Mouse (Mus musculus): ENCODE results near the gene Gm11020.

Gm11020 gene

GRCm38 (mm10) chr8:104342426-104342825 lies 21.1 kb downstream of the Gm11020 start:
- DNase-seq, result no peak

- DNase-seq, result peak; percentile 80 to 88
These were observed 22.6 kb downstream of the Gm11020 start for GRCm38 (mm10) chr8:104343957-104344356.

GRCm38 (mm10) chr8:104344622-104345021 lies 23.3 kb downstream of the Gm11020 start:
- DNase-seq, result no peak

- DNase-seq, result no peak
These were observed 25.3 kb downstream of the Gm11020 start for GRCm38 (mm10) chr8:104346706-104347105.

- DNase-seq, result no peak
These were observed 27.6 kb downstream of the Gm11020 start for GRCm38 (mm10) chr8:104348971-104349370.

DNA sequence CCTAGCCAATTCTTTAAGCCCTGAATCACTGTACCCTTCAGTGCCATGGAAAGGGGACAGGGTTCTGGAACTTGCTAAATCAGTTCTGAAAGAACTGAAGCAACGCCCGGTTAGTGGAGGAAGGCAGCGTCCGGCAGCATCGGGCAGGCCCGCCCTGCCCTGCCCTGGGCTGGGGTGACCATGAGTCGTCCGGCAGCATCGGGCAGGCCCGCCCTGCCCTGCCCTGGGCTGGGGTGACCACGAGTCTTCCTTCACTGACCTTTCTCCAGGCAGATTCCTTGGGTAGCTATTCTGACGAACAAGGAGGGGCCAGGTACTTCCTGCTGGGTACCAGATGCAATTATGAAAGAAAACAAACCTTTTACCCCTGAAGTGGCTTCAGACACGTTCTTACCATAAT lies 28.7 kb downstream of the Gm11020 start:
- DNase-seq, result no peak

- no peak for DNase-seq
These were observed 31.8 kb downstream of the Gm11020 start for GRCm38 (mm10) chr8:104353186-104353585.

DNA sequence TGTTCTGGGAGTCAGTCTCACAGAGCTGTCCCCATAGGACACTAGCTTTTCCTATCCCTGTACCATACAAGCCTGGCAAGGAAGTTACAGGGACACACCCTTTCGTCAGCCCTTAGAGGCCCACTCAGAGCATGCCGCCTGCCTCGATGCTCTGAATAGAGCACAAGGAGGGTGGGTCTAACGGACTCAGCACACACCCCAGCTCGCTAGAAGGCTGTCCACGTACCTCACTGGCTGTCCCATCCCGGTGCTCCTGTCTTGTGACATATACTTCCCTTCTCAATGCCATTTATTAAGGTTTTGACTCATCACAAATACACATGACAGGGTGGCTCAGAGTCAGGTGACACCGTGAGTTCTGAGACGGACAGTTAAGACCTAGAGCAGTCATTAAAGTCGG lies 33.1 kb downstream of the Gm11020 start:
- DNase-seq, result no peak

- no peak for DNase-seq
These were observed 37.3 kb downstream of the Gm11020 start for GRCm38 (mm10) chr8:104358637-104359036.

- DNase-seq, result no peak
These were observed 38.5 kb downstream of the Gm11020 start for GRCm38 (mm10) chr8:104359778-104360456.

DNA sequence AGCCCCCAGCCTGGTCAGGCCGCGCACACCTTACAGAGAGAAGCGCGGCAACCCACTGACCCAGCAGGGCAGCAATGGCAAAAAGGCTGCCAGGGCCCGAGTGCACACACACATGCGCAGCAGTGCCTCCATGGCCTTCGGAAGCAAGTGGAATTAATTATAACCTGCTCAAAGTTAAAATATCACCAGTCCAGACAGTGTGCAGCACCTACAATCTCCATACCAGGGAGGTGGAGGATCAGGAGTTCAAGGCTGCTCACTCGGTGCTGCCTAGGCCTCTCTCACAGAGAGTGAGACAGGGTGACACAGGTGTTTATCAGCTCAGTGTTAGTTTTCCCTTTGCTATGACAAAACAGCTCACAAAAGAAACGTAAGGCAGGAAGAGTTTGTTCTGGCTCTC lies 44.3 kb downstream of the Gm11020 start:
- DNase-seq, result peak in 1 of 2 experiments; percentile 34

GRCm38 (mm10) chr8:104367398-104367797 lies 46.0 kb downstream of the Gm11020 start:
- DNase-seq, result no peak

DNA sequence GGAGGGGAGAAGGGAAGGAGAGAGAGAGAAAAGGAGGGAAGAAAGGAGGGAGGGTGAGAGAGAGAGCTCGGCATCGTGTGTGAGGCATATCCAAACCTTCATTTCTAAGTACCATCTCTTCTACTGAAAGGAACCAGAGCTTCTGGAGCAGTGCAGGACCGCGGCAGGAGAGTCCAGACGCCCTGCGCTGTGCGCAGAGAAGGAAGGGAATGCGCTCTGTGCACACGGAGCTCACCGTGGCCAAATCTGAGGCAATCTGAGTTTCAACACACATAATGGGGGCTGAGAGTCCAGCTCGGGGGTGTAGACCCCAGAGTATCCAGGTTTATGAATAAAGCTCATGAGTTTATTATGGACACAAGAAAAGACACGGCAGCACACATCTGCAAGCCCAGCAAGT lies 48.2 kb downstream of the Gm11020 start:
- DNase-seq, result no peak

DNA sequence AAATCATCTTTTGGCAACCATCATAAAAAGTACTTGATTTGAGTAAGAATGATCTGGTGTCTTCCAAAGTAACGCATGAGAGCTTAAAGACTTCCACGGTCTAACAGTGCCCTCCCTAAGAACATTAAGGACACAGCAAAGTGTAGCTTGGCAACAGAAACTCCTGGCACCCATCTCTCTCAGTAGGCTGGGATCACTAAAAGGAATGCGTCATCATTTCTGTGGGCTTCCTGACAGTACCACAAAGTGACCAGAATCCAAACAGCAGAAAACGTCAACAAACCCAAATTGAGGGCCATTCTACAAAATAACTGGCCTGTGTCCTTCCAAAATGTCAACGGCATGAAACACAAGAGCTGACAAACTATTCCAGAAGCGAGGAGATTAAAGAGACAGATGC lies 48.7 kb downstream of the Gm11020 start:
- DNase-seq, result peak in 1 of 2 experiments; percentile 33

DNA sequence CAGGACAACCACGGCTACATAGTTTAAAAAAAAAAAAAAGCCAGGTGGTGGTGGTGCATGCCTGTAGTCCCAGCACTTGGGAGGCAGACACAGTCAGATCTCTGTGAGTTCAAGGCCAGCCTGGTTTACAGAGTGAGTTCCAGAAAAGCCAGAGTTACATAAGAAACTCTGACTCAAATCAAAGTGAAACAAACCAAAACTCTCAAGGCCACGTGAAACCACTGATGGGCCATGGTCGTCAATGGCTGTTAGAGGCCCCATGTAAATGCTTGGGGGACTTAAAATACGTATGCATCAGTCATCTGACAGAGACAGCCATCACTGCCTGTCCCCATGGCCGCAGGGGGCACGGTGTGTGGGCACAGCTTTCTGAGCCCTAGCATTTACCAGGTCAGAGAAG lies 49.8 kb downstream of the Gm11020 start:
- DNase-seq, result no peak
